Mouse (Mus musculus): ENCODE measurements around the gene A930004D18Rik.

- TF ChIP-seq ZC3H11A (IDR thresholded peaks at IDR 0.05; ENCODE audit: borderline replicate concordance, low read depth, low read length) (no peak), MAFK (IDR thresholded peaks at IDR 0.05; ENCODE audit: insufficient read depth, low read depth, low read length) (no peak), CHD2 (IDR thresholded peaks at IDR 0.05; ENCODE audit: low read depth, low read length) (no peak), HCFC1 (IDR thresholded peaks at IDR 0.05; ENCODE audit: borderline replicate concordance, insufficient read depth, low read length) (no peak), ZNF384 (IDR thresholded peaks at IDR 0.05; ENCODE audit: low read depth, low read length) (no peak)
Observed at GRCm38 (mm10) chr2:18022886-18023285, 14.7 kb downstream of the A930004D18Rik start.
